Mouse (Mus musculus) limb, embryonic 15.5 days (tissue): ENCODE results near the gene Mphosph10. TPM values are rescaled to one million over a fixed set of nuclear protein-coding genes. Genes with fewer than 3 reads are reported as not detected.

Experiments used
- ATAC-seq: fragments of 200-750 bp; cut with Nextera tagmentation; 2 replicates; pipeline ENCODE4 v1.8.0; 2017; ENCODE audit warnings: low read depth, moderate TSS enrichment; ENCODE audit not compliant: insufficient number of reproducible peaks, low FRiP score, low TSS enrichment
- H3K27ac ChIP-seq: fragments of 300-500 bp; sonication (generic); 2 replicates; pipeline ENCODE4 v1.5.1; 2015; ENCODE audit warnings: moderate library complexity, mild to moderate bottlenecking, inconsistent platforms
- H3K27me3 ChIP-seq: fragments of 300-500 bp; sonication (generic); 2 replicates; pipeline ENCODE4 v1.6.1; 2015; ENCODE audit warnings: inconsistent platforms
- H3K36me3 ChIP-seq: fragments of 300-500 bp; sonication (generic); 2 replicates; pipeline ENCODE4 v1.6.1; 2015; ENCODE audit warnings: inconsistent platforms
- H3K4me1 ChIP-seq: fragments of 300-500 bp; sonication (generic); 2 replicates; pipeline ENCODE4 v1.6.1; 2015; ENCODE audit warnings: inconsistent platforms
- H3K4me2 ChIP-seq: fragments of 300-500 bp; sonication (generic); 2 replicates; pipeline ENCODE4 v1.6.1; 2015; ENCODE audit warnings: mild to moderate bottlenecking, inconsistent platforms
- H3K4me3 ChIP-seq: fragments of 300-500 bp; sonication (generic); 2 replicates; pipeline ENCODE4 v1.5.1; 2015; ENCODE audit warnings: mild to moderate bottlenecking, inconsistent platforms
- H3K9ac ChIP-seq: fragments of 300-500 bp; sonication (generic); 2 replicates; pipeline ENCODE4 v1.6.1; 2015; ENCODE audit warnings: inconsistent platforms
- H3K9me3 ChIP-seq: fragments of 300-500 bp; sonication (generic); 2 replicates; pipeline ENCODE4 v1.6.1; 2016; ENCODE audit warnings: inconsistent platforms
- WGBS: fragments of 180-500 bp; shearing (Covaris S2); methylation state at CpG from one replicate; pipeline ENCODE4 v1.1.7; 2015; 5-methylcytosine and 5-hydroxymethylcytosine counted together
- polyA plus RNA-seq: library from polyadenylated mRNA; unstranded; fragments of >200 nt; fragmentation: Nextera tagmentation; extraction: Ambion mirVana; gene quantifications from 2 replicates; pipeline ENCODE4 v1.2.1, GENCODE M21; 2015

Gene Mphosph10
- polyA plus RNA-seq, 1 experiment from 2014 or later, result 43.2 TPM

DNA sequence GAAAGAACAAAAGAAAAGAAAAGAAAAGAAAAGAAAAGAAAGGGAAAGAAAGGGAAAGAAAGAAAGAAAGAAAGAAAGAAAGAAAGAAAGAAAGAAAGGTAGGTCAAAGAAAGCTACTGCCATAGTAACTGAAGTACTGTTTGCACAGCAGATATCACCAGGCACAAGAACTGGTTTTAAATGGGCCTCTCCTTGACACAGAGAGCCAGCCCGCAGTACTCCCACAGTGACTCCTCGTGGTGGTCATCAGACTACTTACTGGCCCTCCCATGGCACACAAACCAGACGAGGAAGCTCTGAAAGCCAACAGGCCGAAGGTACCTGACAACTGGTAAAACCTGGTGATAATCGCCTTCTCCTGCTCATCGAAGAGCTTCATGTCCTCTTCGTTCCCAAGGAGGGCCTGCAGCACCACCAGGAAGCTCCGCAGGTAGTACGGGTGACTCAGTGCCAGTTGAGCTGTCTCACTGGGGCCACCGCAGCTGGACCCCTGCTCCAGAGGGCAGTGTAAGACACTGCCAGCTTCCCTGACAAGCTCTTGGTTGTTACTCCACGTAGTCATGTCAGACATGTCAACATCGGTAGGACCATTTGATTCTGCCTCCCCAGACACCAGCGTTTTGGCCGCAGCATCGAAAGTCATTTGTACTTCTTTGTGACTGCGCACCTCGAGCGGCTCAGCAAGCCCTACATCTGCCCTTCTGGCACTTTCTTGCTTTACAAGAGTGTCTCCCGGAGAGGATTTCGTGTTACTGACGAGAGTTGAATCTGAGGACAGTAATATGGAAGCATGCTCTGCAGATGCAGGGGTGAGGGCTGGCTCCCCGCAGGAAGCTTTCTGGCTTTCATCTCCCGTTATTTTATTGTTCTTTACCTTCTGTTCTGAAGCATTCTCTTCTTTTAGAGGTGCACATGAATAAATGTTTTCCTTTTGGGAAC, 19.9 kb downstream of the Mphosph10 start:
- 85% methylated on average over 23 of the region's 23 CpGs for WGBS
- Histone ChIP-seq H3K9me3 (no peaks in the 10 kb centered on the region), H3K27ac (no peak overlapping the region), H3K4me2 (no peak overlapping the region), H3K4me1 (peaks cover 11% of the 10 kb centered on the region), H3K27me3 (no peaks in the 10 kb centered on the region), H3K9ac (no peak overlapping the region), H3K4me3 (peak overlapping the region; percentile 71; the same call in 1 of the 2 replicates), H3K36me3 (peaks cover 33% of the 10 kb centered on the region)
- no peak for ATAC-seq

DNA sequence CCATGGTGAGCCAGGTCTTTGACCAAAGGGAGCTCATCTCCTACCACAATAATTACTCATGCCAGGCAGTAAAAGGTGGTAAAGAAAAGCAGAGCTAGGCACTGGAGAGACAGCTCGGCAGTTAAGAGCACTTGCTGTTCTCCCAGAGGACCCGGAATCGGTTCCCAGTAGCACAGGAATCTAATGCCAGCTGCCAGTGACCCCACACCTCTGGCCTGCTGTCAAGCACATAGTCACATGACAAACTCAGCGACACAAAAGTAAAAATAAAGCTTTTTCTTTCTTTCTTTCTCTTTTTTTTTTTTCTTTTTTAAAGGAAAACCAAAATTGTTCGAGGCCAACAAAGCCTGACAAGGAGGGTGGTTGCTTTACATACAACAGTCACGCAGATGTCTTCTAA, 22.2 kb downstream of the Mphosph10 start:
- no peaks in the 10 kb centered on the region for H3K9me3 ChIP-seq
- H3K4me1 ChIP-seq, result peaks cover 11% of the 10 kb centered on the region
- WGBS, result 85% methylated on average over 6 of the region's 6 CpGs
- peaks cover 46% of the 10 kb centered on the region for H3K36me3 ChIP-seq
- no peak overlapping the region for H3K4me3 ChIP-seq
- H3K27me3 ChIP-seq, result no peaks in the 10 kb centered on the region
- H3K4me2 ChIP-seq, result no peak overlapping the region
- H3K27ac ChIP-seq, result no peak overlapping the region
- H3K9ac ChIP-seq, result no peak overlapping the region
- ATAC-seq, result no peak

DNA sequence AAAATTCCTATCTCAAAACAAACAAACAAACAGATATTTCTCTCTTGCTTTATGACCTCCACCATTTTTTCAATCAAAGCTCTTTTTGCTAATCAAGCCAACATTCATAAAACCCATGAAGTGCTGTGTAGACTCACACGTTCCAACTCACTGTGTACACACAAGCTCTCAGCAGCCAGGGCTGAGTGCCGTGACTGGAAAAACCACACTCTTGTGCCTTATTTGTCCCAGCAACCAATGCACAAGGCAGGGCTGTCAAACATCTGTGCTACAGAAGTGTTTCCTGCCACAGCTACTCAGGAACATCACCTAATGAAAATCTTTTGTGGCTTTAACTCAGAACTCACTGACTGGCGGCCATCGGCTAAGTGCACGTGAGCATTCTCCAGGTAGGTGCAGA, 26.2 kb downstream of the Mphosph10 start:
- Histone ChIP-seq H3K9me3 (no peaks in the 10 kb centered on the region), H3K27ac (no peak overlapping the region), H3K4me1 (no peaks in the 10 kb centered on the region; the same call in 1 of the 2 replicates), H3K4me2 (no peak overlapping the region), H3K9ac (no peak overlapping the region), H3K36me3 (peaks cover 81% of the 10 kb centered on the region), H3K27me3 (no peaks in the 10 kb centered on the region), H3K4me3 (no peak overlapping the region)
- WGBS, result 91% methylated on average over 5 of the region's 5 CpGs
- no peak for ATAC-seq

DNA sequence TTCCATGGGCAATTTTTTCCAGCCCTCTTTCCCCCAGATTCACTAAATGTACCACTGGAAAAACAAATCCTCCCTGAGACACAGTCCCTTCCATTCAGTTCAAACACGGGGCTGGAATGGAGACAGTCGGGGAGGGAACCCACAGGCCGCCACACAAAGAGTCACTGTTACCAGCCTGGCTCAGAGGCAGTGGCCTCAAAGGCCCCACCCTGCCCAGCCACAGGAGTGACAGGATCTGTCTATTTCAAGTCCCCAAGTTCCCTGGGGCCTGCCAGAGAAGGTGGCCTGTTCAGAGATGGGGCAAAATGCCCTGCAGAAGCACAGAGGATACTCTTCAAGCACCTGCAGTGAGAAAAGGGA, 31.5 kb downstream of the Mphosph10 start:
- no peaks in the 10 kb centered on the region for H3K9me3 ChIP-seq
- 71% methylated on average over 3 of the region's 3 CpGs for WGBS
- ATAC-seq, result peak; percentile 84

DNA sequence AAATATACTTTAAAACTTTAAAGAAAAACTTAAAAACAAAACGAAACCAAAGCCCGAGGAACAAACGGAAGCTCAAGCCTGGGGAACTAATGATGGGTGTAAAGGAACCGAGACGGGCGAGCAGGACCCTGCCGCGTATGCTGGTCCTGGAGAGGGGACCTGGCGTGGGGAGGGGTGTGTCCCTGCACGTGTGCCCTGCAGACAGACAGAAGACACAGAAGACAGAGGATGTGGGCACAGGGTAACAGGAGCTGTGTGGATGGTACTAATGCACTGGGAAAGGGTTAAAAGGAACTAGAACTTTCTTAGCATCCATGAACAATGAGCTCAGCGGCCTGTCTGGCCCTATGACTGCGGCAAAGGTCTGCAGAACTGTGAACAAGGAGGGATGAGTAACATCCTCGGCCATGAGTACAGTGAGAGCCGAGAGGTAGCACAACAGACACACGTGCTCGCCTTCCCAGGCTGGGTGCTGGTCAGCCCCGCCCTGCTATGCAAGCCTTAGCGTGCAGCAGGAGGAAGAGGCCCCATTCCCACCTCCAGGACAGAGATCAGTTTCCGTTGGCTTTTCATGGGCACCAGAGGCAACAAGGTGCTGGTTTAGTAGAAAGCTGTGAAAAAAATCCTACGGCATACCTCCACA, 32.0 kb downstream of the Mphosph10 start:
- Histone ChIP-seq H3K9me3 (no peaks in the 10 kb centered on the region), H3K27ac (peak overlapping the region; percentile 79), H3K4me3 (no peak overlapping the region), H3K4me2 (no peak overlapping the region), H3K27me3 (no peaks in the 10 kb centered on the region), H3K36me3 (peaks cover 83% of the 10 kb centered on the region), H3K9ac (no peak overlapping the region), H3K4me1 (peaks cover 6% of the 10 kb centered on the region; the same call in 1 of the 2 replicates)
- ATAC-seq, result peak; percentile 78
- 77% methylated on average over 20 of the region's 20 CpGs for whole genome bisulfite sequencing

More for the DNA sequence above, 31.5 kb downstream of the Mphosph10 start:
- H3K27ac ChIP-seq, result peak overlapping the region; percentile 79
- no peak overlapping the region for H3K9ac ChIP-seq
- no peak overlapping the region for H3K4me3 ChIP-seq
- H3K36me3 ChIP-seq, result peaks cover 84% of the 10 kb centered on the region
- H3K4me2 ChIP-seq, result no peak overlapping the region
- H3K27me3 ChIP-seq, result no peaks in the 10 kb centered on the region
- H3K4me1 ChIP-seq, result peaks cover 6% of the 10 kb centered on the region; the same call in 1 of the 2 replicates

DNA sequence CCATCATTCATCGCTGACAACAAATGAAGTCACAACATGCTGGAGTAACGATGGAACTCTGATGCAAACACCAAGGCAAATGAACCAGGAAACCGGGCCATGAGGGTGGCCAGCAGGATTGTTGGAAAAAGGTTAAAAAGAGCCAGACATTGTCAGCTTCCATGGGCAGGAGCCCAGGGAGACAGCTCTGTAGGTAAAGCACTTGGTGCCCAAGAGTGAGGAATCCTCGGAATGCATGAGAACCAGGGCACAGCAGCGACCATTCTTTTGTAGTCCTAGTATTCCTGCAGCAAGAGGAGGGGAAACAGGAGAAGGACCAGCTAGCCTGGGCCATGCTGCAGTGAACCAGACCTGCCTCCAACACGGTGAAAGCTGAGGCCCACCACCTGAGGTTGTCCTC, 33.4 kb downstream of the Mphosph10 start:
- 83% methylated on average over 6 of the region's 6 CpGs for WGBS
- ATAC-seq, result no peak

DNA sequence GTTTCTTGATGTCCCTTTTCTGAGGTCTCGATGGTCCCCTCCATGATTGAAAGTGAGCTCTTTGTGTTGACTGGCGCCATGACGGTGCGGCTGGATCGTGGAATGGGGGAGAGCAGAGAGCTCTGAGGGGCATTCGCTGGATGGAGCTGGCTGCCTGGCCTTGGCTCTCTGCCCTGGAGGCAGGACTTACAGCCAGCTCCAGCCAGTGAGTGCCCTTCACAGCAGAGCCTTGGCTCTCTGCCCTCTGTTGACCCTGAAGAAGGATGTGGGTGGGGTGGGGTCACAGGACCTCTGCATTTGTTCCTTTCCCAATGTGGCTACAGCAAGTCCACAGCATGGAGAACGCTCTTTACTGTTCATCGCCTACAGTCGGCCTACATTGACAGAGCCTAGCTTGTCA, 34.7 kb downstream of the Mphosph10 start:
- Histone ChIP-seq H3K4me2 (no peak overlapping the region), H3K4me3 (no peak overlapping the region), H3K27me3 (no peaks in the 10 kb centered on the region), H3K9ac (no peak overlapping the region), H3K36me3 (peaks cover 75% of the 10 kb centered on the region), H3K4me1 (peaks cover 6% of the 10 kb centered on the region; the same call in 1 of the 2 replicates), H3K9me3 (no peaks in the 10 kb centered on the region), H3K27ac (no peak overlapping the region)
- ATAC-seq, result 0 out of 2 replicates have a peak, but pooled peaks have one; percentile 5
- 91% methylated on average over 9 of the region's 9 CpGs for WGBS

More for the DNA sequence above, 33.4 kb downstream of the Mphosph10 start:
- no peak overlapping the region for H3K4me2 ChIP-seq
- no peaks in the 10 kb centered on the region for H3K9me3 ChIP-seq
- H3K9ac ChIP-seq, result no peak overlapping the region
- no peaks in the 10 kb centered on the region for H3K27me3 ChIP-seq
- H3K4me3 ChIP-seq, result no peak overlapping the region
- H3K36me3 ChIP-seq, result peaks cover 76% of the 10 kb centered on the region
- peaks cover 6% of the 10 kb centered on the region; the same call in 1 of the 2 replicates for H3K4me1 ChIP-seq
- H3K27ac ChIP-seq, result no peak overlapping the region

DNA sequence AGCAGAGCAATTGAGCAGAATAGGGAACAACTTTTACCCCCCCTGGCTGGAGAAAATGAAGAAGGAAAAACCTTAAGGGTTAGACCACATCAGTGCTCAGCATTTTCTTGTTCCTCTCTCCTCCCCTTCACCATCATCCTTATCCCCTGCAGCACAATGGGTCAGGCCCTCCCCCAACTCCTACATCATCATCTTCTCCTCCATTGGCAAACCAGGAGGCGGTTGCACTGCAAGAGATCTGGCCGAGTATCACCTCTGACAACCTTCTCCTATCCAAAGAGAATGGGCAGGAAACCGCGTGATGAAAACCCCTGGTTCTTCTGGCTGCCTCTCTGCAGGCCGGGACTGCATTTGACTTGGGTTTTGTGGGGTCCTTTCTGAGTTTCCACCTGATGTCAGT, 35.4 kb downstream of the Mphosph10 start:
- Histone ChIP-seq H3K9me3 (no peaks in the 10 kb centered on the region), H3K27me3 (no peaks in the 10 kb centered on the region), H3K4me1 (peaks cover 6% of the 10 kb centered on the region; the same call in 1 of the 2 replicates), H3K9ac (no peak overlapping the region), H3K36me3 (peaks cover 72% of the 10 kb centered on the region), H3K27ac (no peak overlapping the region), H3K4me3 (no peak overlapping the region), H3K4me2 (no peak overlapping the region)
- ATAC-seq, result no peak
- 91% methylated on average over 5 of the region's 5 CpGs for WGBS

DNA sequence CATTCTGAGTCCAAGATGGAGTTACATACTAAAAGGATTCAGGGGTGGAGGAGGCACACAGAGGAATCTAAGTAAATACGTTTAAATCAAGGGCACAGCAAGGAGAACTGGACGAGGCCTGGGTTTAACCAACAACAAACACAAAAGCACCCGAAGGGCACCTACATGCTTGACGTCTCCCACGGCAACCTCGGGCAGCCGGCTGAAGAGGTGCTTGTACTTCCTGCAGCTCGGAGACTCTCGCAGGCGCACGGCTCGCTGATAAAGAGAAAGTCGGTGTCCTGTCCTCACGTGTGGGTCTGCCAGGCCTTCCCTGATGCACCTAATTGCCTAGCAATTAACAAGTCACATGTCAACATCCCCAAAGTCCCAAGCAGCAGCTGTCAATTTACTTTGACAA, 37.9 kb downstream of the Mphosph10 start:
- Histone ChIP-seq H3K27me3 (no peaks in the 10 kb centered on the region), H3K27ac (no peak overlapping the region), H3K4me2 (no peak overlapping the region), H3K4me1 (no peaks in the 10 kb centered on the region), H3K9me3 (no peaks in the 10 kb centered on the region), H3K36me3 (peaks cover 64% of the 10 kb centered on the region), H3K4me3 (no peak overlapping the region), H3K9ac (no peak overlapping the region)
- WGBS, result 75% methylated on average over 14 of the region's 14 CpGs
- ATAC-seq, result no peak

DNA sequence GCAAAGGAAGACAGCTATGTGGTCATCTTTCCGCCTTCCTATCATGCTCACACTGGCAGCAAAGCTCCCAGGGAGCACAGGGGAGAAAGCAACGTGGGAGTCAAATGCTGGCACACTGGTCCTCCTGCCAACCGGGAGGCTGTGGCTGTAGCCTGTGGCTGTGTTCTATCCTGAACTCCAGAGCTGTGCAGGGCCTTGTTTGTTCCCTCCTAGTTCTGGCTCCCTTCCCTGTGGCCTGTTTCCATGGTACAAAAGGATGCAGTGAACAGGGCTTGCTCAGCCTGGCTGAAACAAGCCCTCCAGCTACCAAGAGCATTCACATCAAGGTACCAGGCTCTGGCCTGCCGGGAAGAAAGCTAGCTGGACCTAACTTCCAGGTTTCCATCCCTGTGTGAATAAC, 41.0 kb downstream of the Mphosph10 start:
- ATAC-seq, result no peak; the same call in 1 of the 2 replicates
- Histone ChIP-seq H3K9ac (no peak overlapping the region), H3K4me2 (no peak overlapping the region), H3K4me1 (no peaks in the 10 kb centered on the region), H3K9me3 (no peaks in the 10 kb centered on the region), H3K27me3 (no peaks in the 10 kb centered on the region), H3K27ac (no peak overlapping the region), H3K4me3 (no peak overlapping the region), H3K36me3 (peaks cover 62% of the 10 kb centered on the region)
- 80% methylated on average over 4 of the region's 4 CpGs for WGBS

DNA sequence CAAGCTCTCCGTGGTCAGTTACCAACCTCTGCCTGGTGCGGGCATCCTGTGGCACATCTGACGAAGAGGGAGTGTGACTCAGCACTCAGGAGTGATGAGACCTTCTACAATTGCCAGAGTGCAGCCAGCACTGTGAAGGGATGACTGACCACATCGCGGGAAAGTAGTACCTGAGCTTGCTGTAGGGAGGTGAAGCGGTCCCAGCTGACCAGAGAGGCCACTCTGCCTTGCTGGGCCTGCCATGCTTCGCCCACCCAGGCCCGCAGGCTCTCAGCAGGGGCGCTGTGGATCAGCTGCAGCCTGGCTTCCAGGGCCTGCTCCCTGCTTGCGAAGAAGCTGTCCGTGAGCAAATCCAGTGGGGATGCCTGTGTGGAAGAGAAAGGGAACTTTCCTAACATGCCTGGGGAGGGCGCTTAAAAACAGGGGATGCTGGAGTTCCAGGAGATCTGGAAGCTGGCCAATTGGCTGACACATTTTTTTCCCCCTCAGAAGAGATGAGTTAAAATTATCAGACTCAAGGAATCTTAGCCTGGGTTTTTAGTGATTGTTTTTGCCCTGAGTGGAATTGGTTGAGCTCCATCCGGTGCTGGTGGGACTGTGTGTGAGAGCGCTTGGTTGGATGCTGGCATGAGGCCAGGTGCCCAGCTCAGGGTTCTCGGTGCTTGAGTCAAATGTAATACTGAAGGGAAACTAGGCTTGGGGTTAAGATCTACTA, 42.8 kb downstream of the Mphosph10 start:
- Histone ChIP-seq H3K4me3 (no peak overlapping the region), H3K27me3 (no peaks in the 10 kb centered on the region), H3K27ac (no peak overlapping the region), H3K4me1 (no peaks in the 10 kb centered on the region), H3K36me3 (peaks cover 57% of the 10 kb centered on the region), H3K9me3 (no peaks in the 10 kb centered on the region), H3K9ac (no peak overlapping the region), H3K4me2 (no peak overlapping the region)
- 84% methylated on average over 15 of the region's 15 CpGs for WGBS
- no peak for ATAC-seq
